Mouse (Mus musculus) bone marrow, adult 2 months (tissue): ENCODE results near the gene Plekhg3.

Source experiments
- CTCF ChIP-seq: fragments of 200-500 bp; IDR thresholded peaks from 2 replicates; pipeline ENCODE4 v1.5.1; 2011; ENCODE audit warnings: low read length, control low read depth; ENCODE audit not compliant: control insufficient read depth, insufficient read depth
- POLR2A ChIP-seq: fragments of 200-500 bp; IDR thresholded peaks from 2 replicates; pipeline ENCODE4 v1.6.1; 2011; ENCODE audit warnings: low read depth, mild to moderate bottlenecking, control low read depth, low read length, borderline replicate concordance; ENCODE audit not compliant: control insufficient read depth

DNA sequence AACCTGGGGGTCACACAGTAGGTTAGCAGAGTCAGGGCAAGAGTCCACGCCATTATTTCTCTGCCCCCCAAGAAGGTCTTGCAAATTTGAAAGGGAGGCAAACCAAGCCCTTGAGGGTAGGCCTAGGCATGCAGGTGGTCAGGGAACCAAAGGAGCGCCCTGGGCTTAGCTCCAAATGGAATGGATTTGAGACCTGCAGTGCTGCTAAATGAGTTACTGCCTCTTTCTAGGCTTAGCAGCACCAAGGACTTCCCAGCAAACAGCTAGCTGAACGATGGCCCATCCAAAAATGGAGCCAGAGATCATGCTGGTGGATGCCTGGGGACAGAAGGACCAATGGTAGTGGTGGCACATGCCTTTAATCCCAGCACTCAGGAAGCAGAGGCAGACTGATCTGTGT, 60.3 kb downstream of the Plekhg3 start:
- TF ChIP-seq CTCF (no peak), POLR2A (no peak)
